Mouse (Mus musculus): ENCODE data around the gene Celf2.

- TF ChIP-seq ZC3H11A (IDR thresholded peaks at IDR 0.05; ENCODE audit: borderline replicate concordance, low read depth, low read length): no peak
- TF ChIP-seq HCFC1 (IDR thresholded peaks at IDR 0.05; ENCODE audit: borderline replicate concordance, insufficient read depth, low read length): no peak
- no peak for TF ChIP-seq MAFK (IDR thresholded peaks at IDR 0.05; ENCODE audit: insufficient read depth, low read depth, low read length)
- no peak for TF ChIP-seq CHD2 (IDR thresholded peaks at IDR 0.05; ENCODE audit: low read depth, low read length)
These were observed 977.0 kb downstream of the Celf2 start for GRCm38 (mm10) chr2:6532341-6532740.

Measured in ES-E14 (cell line).